In the genomic region with DNA sequence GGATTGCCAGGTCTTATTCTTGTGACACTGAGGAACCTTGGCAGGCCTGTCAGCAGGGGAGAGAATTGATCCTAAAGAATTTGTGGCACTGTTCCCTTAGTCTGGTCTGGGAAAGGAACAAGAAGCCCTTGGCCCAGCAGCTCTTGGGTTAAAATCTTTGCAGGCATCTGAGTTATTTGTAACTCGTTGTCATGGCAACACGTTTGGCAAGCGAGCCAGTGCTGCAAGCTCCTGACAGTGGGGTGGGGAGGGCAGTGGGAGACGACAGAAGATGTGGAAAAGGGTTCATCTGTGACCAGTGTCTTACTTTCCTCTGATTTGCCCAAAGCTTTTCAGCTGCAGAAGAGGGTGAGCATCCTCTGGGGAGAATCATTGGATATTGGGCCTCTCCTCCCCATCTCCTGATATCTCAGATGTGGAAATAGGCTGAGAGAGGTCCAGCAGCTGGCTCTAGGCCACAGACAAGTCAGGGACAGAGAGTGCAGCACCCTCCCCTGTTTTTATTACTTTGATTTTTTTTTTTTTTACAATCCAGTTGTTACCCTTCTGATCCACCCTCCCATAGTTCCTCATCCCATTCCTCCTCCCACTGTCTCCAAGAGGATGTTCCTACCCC, we compare ENCODE assay signal across 8 mouse cellular contexts.
DNase-seq lines count a peak whose midpoint lies in the region; ATAC-seq and TF ChIP-seq lines count a peak whose summit lies in the region.
"Not testable (repeated sequence)": the region's sequence is repeated elsewhere in the genome, so short reads cannot be mapped to it uniquely, and the experiment has no call there.

No protein-coding gene starts in this region.

- H3K4me1 ChIP-seq in hindbrain, embryonic 12.5 days; limb, embryonic 14.5 days (ENCODE audit: control insufficient read depth, insufficient read depth, low read length); midbrain, embryonic 16.5 days (ENCODE audit: control insufficient read depth, insufficient read depth, low read length): not testable (repeated sequence)

- ATAC-seq in hindbrain, embryonic 12.5 days (ENCODE audit: low FRiP score): peak; percentile 74
- ATAC-seq in limb, embryonic 14.5 days (ENCODE audit: low FRiP score, low read depth): peak; percentile 47; the same call in 1 of the 2 replicates
- ATAC-seq in midbrain, embryonic 16.5 days: peak; percentile 95

- H3K4me2 ChIP-seq in hindbrain, embryonic 12.5 days (replicated peaks); limb, embryonic 14.5 days (replicated peaks; ENCODE audit: low read depth, low read length, severe bottlenecking); midbrain, embryonic 16.5 days (ENCODE audit: low read length): not testable (repeated sequence)

- not testable (repeated sequence) for H3K9ac ChIP-seq in hindbrain, embryonic 12.5 days; limb, embryonic 14.5 days (ENCODE audit: low read depth, low read length, severe bottlenecking); midbrain, embryonic 16.5 days (ENCODE audit: low read depth, low read length)

- not testable (repeated sequence) for H3K36me3 ChIP-seq in hindbrain, embryonic 12.5 days; limb, embryonic 14.5 days (ENCODE audit: control insufficient read depth, insufficient read depth, low read length); midbrain, embryonic 16.5 days (ENCODE audit: control insufficient read depth, insufficient read depth, low read length)

- 18% methylated on average over 4 of the region's 4 CpGs for WGBS in hindbrain, embryonic 12.5 days
- WGBS in limb, embryonic 14.5 days: 13% methylated on average over 4 of the region's 4 CpGs
- 29% methylated on average over 4 of the region's 4 CpGs for WGBS in midbrain, embryonic 16.5 days

- H3K9me3 ChIP-seq in hindbrain, embryonic 12.5 days (replicated peaks); limb, embryonic 14.5 days (ENCODE audit: control insufficient read depth, low read length); midbrain, embryonic 16.5 days (replicated peaks; ENCODE audit: control insufficient read depth, low read length, poor library complexity, severe bottlenecking): not testable (repeated sequence)

- H3K27me3 ChIP-seq in hindbrain, embryonic 12.5 days; limb, embryonic 14.5 days (ENCODE audit: control insufficient read depth, insufficient read depth, low read length); midbrain, embryonic 16.5 days (ENCODE audit: control insufficient read depth, insufficient read depth, low read depth, low read length): not testable (repeated sequence)

- peak; percentile 13 for DNase-seq in R1 (ENCODE audit: low read depth, low spot score)
- DNase-seq in embryo, embryonic 11 days: peak; percentile 62
- DNase-seq in frontal cortex, postnatal 14 days (ENCODE audit: low spot score in 2 of 2): peak; percentile 52 to 53
- peak; percentile 79 for DNase-seq in layer of hippocampus, adult 9-11 months
- peak; percentile 21 for DNase-seq in limb, embryonic 14.5 days (ENCODE audit: low spot score)
- DNase-seq in right cerebral cortex, postnatal 14 days: peak; percentile 70

- H3K4me3 ChIP-seq in hindbrain, embryonic 12.5 days; limb, embryonic 14.5 days (replicated peaks; ENCODE audit: low read length); midbrain, embryonic 16.5 days (ENCODE audit: low read depth, low read length): not testable (repeated sequence)

- not testable (repeated sequence) for TF ChIP-seq POLR2A in limb, embryonic 14.5 days (IDR thresholded peaks at IDR 0.05; ENCODE audit: borderline replicate concordance, extremely low read depth, insufficient read depth, insufficient read length)

- H3K27ac ChIP-seq in hindbrain, embryonic 12.5 days; limb, embryonic 14.5 days (replicated peaks; ENCODE audit: low read depth, low read length): not testable (repeated sequence)
- H3K27ac ChIP-seq in midbrain, embryonic 16.5 days (ENCODE audit: low read length): peak overlapping the region; percentile 79

Comparison
In these comparisons a context has a peak if more than half of its experiments do, and no peak if none do; other contexts are left out.
1. DNase-seq: peak in every context shown above with its lines; median percentile 79 in layer of hippocampus, adult 9-11 months; 70 in right cerebral cortex, postnatal 14 days; 62 in embryo, embryonic 11 days; 52 in frontal cortex, postnatal 14 days; 21 in limb, embryonic 14.5 days; 13 in R1.